Mouse (Mus musculus) brain, embryonic 18.5 days (tissue): ENCODE measurements at regions not wholly inside any gene's neighbourhood (a gene's known extent, or its start where the extent isn't known, plus 50 kb on each side); places are given as distances from the start of the nearest gene placed in this dataset.

Source experiments
- DNase-seq: peaks from one replicate; pipeline ENCODE4 v3.0.0-alpha.2; 2012; ENCODE audit warnings: low read depth, low spot score

DNA sequence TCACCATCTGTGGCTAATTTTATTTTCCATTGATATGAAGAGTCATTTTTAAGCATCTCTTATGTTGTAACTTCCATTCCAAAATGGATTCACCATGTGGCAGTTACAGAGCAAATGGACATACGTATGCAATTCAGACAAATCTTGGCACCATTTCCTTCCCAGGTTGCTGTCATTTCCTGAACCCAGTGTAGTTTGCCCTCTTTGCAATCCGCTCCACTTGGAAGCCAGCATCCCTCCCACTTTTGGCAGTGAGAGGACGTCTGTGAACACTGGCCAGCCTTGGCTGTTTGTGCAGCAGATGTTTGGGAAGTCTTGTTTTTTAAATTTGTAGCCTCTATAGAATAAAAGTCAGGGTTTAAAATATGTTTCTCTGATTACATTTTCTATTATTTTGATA is 510.6 kb upstream of the Cdh7 start:
- DNase-seq = peak; percentile 18

- DNase-seq = no peak
Measured at GRCm38 (mm10) chr1:109481387-109481786, 500.8 kb upstream of the Cdh7 start.

- DNase-seq = no peak
Measured at GRCm38 (mm10) chr1:109495936-109496335, 486.3 kb upstream of the Cdh7 start.

DNA sequence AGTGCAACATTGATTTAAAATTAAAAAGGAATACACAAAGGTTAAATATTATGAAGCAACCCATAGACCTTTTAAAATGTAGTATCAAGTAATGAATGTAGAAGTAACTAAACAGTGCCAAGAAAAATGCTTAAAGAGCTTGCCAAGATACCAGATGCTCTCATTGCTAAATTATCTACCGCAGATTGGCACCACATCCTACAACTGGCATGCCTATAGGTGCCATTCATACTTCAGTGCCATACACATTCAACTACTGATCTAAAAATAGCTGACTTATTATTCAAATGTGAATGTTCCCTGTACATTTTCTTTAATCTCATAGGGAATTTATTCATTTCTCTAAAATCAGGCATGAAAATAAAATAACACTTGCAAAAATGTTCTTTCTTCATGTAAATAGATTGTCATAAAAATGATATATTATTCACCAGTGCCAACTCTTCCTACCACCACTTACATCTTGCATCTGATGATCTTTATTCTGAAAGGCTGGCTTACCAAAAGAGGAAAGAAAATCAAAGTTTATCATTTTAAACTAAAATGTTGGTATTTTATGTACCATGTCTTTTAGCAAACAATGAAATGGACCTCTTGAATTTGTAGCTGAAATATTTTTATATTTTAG is 469.5 kb upstream of the Cdh7 start:
- DNase-seq = peak; percentile 71

DNA sequence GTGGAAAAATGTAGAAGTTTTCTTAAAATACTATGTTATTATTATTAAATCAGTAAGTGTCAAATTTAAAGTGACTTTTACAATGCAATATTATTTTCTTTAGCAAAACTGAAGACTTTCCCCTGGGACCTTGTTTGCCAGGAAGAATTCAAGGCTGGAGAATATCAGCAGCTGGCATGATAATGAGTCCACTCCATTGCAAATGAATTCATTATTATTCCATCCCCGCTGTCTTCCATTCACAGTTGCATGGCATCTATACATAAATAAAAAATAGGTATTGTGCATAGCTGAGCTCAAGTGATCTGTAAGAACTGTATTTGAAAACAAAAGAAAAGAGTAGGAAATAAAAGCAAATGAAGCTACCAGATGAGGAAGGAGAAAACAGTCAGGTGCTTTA is 467.9 kb upstream of the Cdh7 start:
- no peak for DNase-seq
